Mouse (Mus musculus): ENCODE results near the gene Clip3. TPM values are rescaled to one million over a fixed set of nuclear protein-coding genes. Genes with fewer than 3 reads are reported as not detected.
A peak's percentile ranks its signal among the peaks of the same experiment; 100 is the strongest.

Clip3 gene
- total and polyA plus RNA-seq, 2 experiments from 2014 or later = 140 to 144 TPM

GRCm38 (mm10) chr7:30321539-30322284 lies 30.2 kb downstream of the Clip3 start, which contains the start of gene E130208F15Rik:
TSS of gene E130208F15Rik (plus strand) at chr7:30321740.
- Histone ChIP-seq H3K27ac (ENCODE audit: low read depth, low read length) (peak within 1 kb of the TSS; percentile 71), H3K4me2 (ENCODE audit: low read depth, low read length, poor library complexity, severe bottlenecking) (peak within 1 kb of the TSS; percentile 72), H3K4me1 (ENCODE audit: insufficient read depth, low read length) (no peaks in the 10 kb centered on the region), H3K9me3 (ENCODE audit: low read length) (no peaks in the 10 kb centered on the region), H3K36me3 (ENCODE audit: insufficient read depth, low read length) (no peaks in the 10 kb centered on the region), H3K9ac (replicated peaks; ENCODE audit: low read length, poor library complexity, severe bottlenecking) (peak within 1 kb of the TSS; percentile 66), H3K27me3 (ENCODE audit: insufficient read depth, low read length) (no peaks in the 10 kb centered on the region), H3K4me3 (ENCODE audit: low read depth, low read length) (peak within 1 kb of the TSS; percentile 68)
- DNase-seq (ENCODE audit: low spot score) (peak; percentile 73), ATAC-seq (ENCODE audit: low FRiP score) (peak; percentile 55)
- TF ChIP-seq CTCF (IDR thresholded peaks at IDR 0.05) = no peak
- WGBS = under 1% methylated on average over 60 of the region's 63 CpGs

- ATAC-seq (ENCODE audit: low FRiP score) = peak; percentile 98
- Histone ChIP-seq H3K9ac (replicated peaks; ENCODE audit: low read length, poor library complexity, severe bottlenecking) (peak overlapping the region; percentile 66), H3K9me3 (ENCODE audit: low read length) (no peaks in the 10 kb centered on the region), H3K4me1 (ENCODE audit: insufficient read depth, low read length) (no peaks in the 10 kb centered on the region), H3K36me3 (ENCODE audit: insufficient read depth, low read length) (no peaks in the 10 kb centered on the region), H3K27me3 (ENCODE audit: insufficient read depth, low read length) (no peaks in the 10 kb centered on the region), H3K4me2 (ENCODE audit: low read depth, low read length, poor library complexity, severe bottlenecking) (peak overlapping the region; percentile 72), H3K27ac (ENCODE audit: low read depth, low read length) (peak overlapping the region; percentile 71), H3K4me3 (ENCODE audit: low read depth, low read length) (peak overlapping the region; percentile 68)
- no peak for TF ChIP-seq CTCF (IDR thresholded peaks at IDR 0.05)
- WGBS = under 1% methylated on average over 20 of the region's 20 CpGs
- DNase-seq (ENCODE audit: low spot score) = peak; percentile 98
Observed at GRCm38 (mm10) chr7:30322285-30322667, 30.7 kb downstream of the Clip3 start.

GRCm38 (mm10) chr7:30322865-30323264 lies 31.3 kb downstream of the Clip3 start:
- no peaks in the 10 kb centered on the region for H3K36me3 ChIP-seq (ENCODE audit: insufficient read depth, low read length)
- peak overlapping the region; percentile 72 for H3K4me2 ChIP-seq (ENCODE audit: low read depth, low read length, poor library complexity, severe bottlenecking)
- H3K27me3 ChIP-seq (ENCODE audit: insufficient read depth, low read length) = no peaks in the 10 kb centered on the region
- no peak overlapping the region for H3K27ac ChIP-seq (ENCODE audit: low read depth, low read length)
- H3K9me3 ChIP-seq (ENCODE audit: low read length) = no peaks in the 10 kb centered on the region
- ATAC-seq (ENCODE audit: low FRiP score) = no peak
- no peaks in the 10 kb centered on the region for H3K4me1 ChIP-seq (ENCODE audit: insufficient read depth, low read length)
- 33% methylated on average over 6 of the region's 6 CpGs for WGBS
- H3K4me3 ChIP-seq (ENCODE audit: low read depth, low read length) = peak overlapping the region; percentile 68
- no peak for TF ChIP-seq CTCF (IDR thresholded peaks at IDR 0.05)
- H3K9ac ChIP-seq (replicated peaks; ENCODE audit: low read length, poor library complexity, severe bottlenecking) = no peak overlapping the region
- DNase-seq (ENCODE audit: low spot score) = no peak

- Histone ChIP-seq H3K9ac (replicated peaks; ENCODE audit: low read length, poor library complexity, severe bottlenecking) (no peak within 1 kb of the TSS), H3K27me3 (ENCODE audit: insufficient read depth, low read length) (no peaks in the 10 kb centered on the region), H3K4me1 (ENCODE audit: insufficient read depth, low read length) (no peaks in the 10 kb centered on the region), H3K9me3 (ENCODE audit: low read length) (no peaks in the 10 kb centered on the region), H3K4me2 (ENCODE audit: low read depth, low read length, poor library complexity, severe bottlenecking) (peak within 1 kb of the TSS; percentile 72), H3K36me3 (ENCODE audit: insufficient read depth, low read length) (no peaks in the 10 kb centered on the region), H3K27ac (ENCODE audit: low read depth, low read length) (no peak within 1 kb of the TSS), H3K4me3 (ENCODE audit: low read depth, low read length) (peak within 1 kb of the TSS; percentile 68; the same call in 1 of the 2 replicates)
- no peak for ATAC-seq (ENCODE audit: low FRiP score)
- TF ChIP-seq CTCF (IDR thresholded peaks at IDR 0.05) = no peak
- 81% methylated on average over 3 of the region's 3 CpGs for WGBS
- no peak for DNase-seq (ENCODE audit: low spot score)
Observed at GRCm38 (mm10) chr7:30323795-30324194, 32.3 kb downstream of the Clip3 start, which contains the start of gene Sdhaf1. TSS of gene Sdhaf1 (minus strand) at chr7:30323895.

GRCm38 (mm10) chr7:30324300-30324944 lies 32.9 kb downstream of the Clip3 start:
- Histone ChIP-seq H3K36me3 (ENCODE audit: insufficient read depth, low read length) (no peaks in the 10 kb centered on the region), H3K4me3 (ENCODE audit: low read depth, low read length) (no peak overlapping the region), H3K4me2 (ENCODE audit: low read depth, low read length, poor library complexity, severe bottlenecking) (no peak overlapping the region), H3K9me3 (ENCODE audit: low read length) (no peaks in the 10 kb centered on the region), H3K27ac (ENCODE audit: low read depth, low read length) (no peak overlapping the region), H3K27me3 (ENCODE audit: insufficient read depth, low read length) (no peaks in the 10 kb centered on the region), H3K9ac (replicated peaks; ENCODE audit: low read length, poor library complexity, severe bottlenecking) (no peak overlapping the region), H3K4me1 (ENCODE audit: insufficient read depth, low read length) (no peaks in the 10 kb centered on the region)
- no peak for ATAC-seq (ENCODE audit: low FRiP score)
- WGBS = 86% methylated on average over 5 of the region's 5 CpGs
- no peak for DNase-seq (ENCODE audit: low spot score)
- TF ChIP-seq CTCF (IDR thresholded peaks at IDR 0.05) = no peak

GRCm38 (mm10) chr7:30325364-30325763 lies 33.8 kb downstream of the Clip3 start:
- no peak overlapping the region for H3K4me3 ChIP-seq (ENCODE audit: low read depth, low read length)
- no peaks in the 10 kb centered on the region for H3K9me3 ChIP-seq (ENCODE audit: low read length)
- no peaks in the 10 kb centered on the region for H3K27me3 ChIP-seq (ENCODE audit: insufficient read depth, low read length)
- DNase-seq (ENCODE audit: low spot score) (no peak), ATAC-seq (ENCODE audit: low FRiP score) (no peak)
- peak; percentile 74 for TF ChIP-seq CTCF (IDR thresholded peaks at IDR 0.05)
- no peak overlapping the region for H3K9ac ChIP-seq (replicated peaks; ENCODE audit: low read length, poor library complexity, severe bottlenecking)
- no peak overlapping the region for H3K27ac ChIP-seq (ENCODE audit: low read depth, low read length)
- H3K4me2 ChIP-seq (ENCODE audit: low read depth, low read length, poor library complexity, severe bottlenecking) = no peak overlapping the region
- 59% methylated on average over 2 of the region's 2 CpGs for WGBS
- no peaks in the 10 kb centered on the region for H3K36me3 ChIP-seq (ENCODE audit: insufficient read depth, low read length)
- no peaks in the 10 kb centered on the region for H3K4me1 ChIP-seq (ENCODE audit: insufficient read depth, low read length)

Data from midbrain, postnatal 0 days (tissue).